Mouse (Mus musculus) layer of hippocampus, adult 2 months (tissue): ENCODE measurements around the gene Jhy. TPM values are rescaled to one million over a fixed set of nuclear protein-coding genes. Genes with fewer than 3 reads are reported as not detected.

ENCODE experiments used
- DNase-seq, 2 experiments: peaks; one replicate each; pipeline ENCODE4 v3.0.0; 2022; ENCODE audit warnings: low spot score in 2 of 2
- H3K27ac ChIP-seq: fragments of 200-600 bp; 2 replicates; pipeline ENCODE4 v1.8.1; 2022
- H3K4me3 ChIP-seq: fragments of 200-600 bp; 2 replicates; pipeline ENCODE4 v1.8.1; 2022; ENCODE audit warnings: mild to moderate bottlenecking
- CTCF ChIP-seq: fragments of 200-600 bp; conservative IDR thresholded peaks from 2 replicates; pipeline ENCODE4 v1.8.1; 2022; ENCODE audit warnings: antibody characterized with exemption, mild to moderate bottlenecking, moderate library complexity
- total RNA-seq, 2 experiments: library from RNA; stranded (reverse); gene quantifications; 2 replicates each; pipeline ENCODE4 v1.2.3; 2021

Gene Jhy
- total RNA-seq, 2 experiments from 2014 or later = 0.33 to 0.69 TPM

GRCm38 (mm10) chr9:40892456-40892855 lies 71.5 kb downstream of the Jhy start:
- TF ChIP-seq CTCF = no peak
- no peak for DNase-seq

GRCm38 (mm10) chr9:40889389-40889788 lies 74.5 kb downstream of the Jhy start:
- H3K4me3 ChIP-seq = no peak overlapping the region
- no peak for DNase-seq
- no peak overlapping the region for H3K27ac ChIP-seq
- no peak for TF ChIP-seq CTCF

More at GRCm38 (mm10) chr9:40892456-40892855, 71.5 kb downstream of the Jhy start:
- Histone ChIP-seq H3K4me3 (no peak overlapping the region), H3K27ac (no peak overlapping the region)

- TF ChIP-seq CTCF = no peak
- H3K27ac ChIP-seq = no peak overlapping the region
- H3K4me3 ChIP-seq = no peak overlapping the region
- no peak for DNase-seq
Measured at GRCm38 (mm10) chr9:40885669-40886068, 78.2 kb downstream of the Jhy start.

GRCm38 (mm10) chr9:40878998-40879397 lies 84.9 kb downstream of the Jhy start:
- Histone ChIP-seq H3K27ac (no peak overlapping the region), H3K4me3 (no peak overlapping the region)
- no peak for DNase-seq
- no peak for TF ChIP-seq CTCF

- Histone ChIP-seq H3K27ac (no peak overlapping the region), H3K4me3 (no peak overlapping the region)
- DNase-seq = no peak
- no peak for TF ChIP-seq CTCF
Measured at GRCm38 (mm10) chr9:40878291-40878945, 85.5 kb downstream of the Jhy start.

GRCm38 (mm10) chr9:40877881-40878235 lies 86.1 kb downstream of the Jhy start:
- no peak for TF ChIP-seq CTCF
- Histone ChIP-seq H3K4me3 (no peak overlapping the region), H3K27ac (no peak overlapping the region)
- DNase-seq = no peak

GRCm38 (mm10) chr9:40877146-40877880 lies 86.6 kb downstream of the Jhy start:
- no peak overlapping the region for H3K4me3 ChIP-seq
- no peak overlapping the region for H3K27ac ChIP-seq
- TF ChIP-seq CTCF = no peak
- DNase-seq = no peak

- Histone ChIP-seq H3K4me3 (no peak overlapping the region), H3K27ac (no peak overlapping the region)
- no peak for TF ChIP-seq CTCF
- no peak for DNase-seq
Measured at GRCm38 (mm10) chr9:40876693-40877092, 87.2 kb downstream of the Jhy start.

GRCm38 (mm10) chr9:40876164-40876563 lies 87.8 kb downstream of the Jhy start:
- H3K4me3 ChIP-seq = no peak overlapping the region
- no peak for DNase-seq
- no peak overlapping the region for H3K27ac ChIP-seq
- no peak for TF ChIP-seq CTCF

GRCm38 (mm10) chr9:40875431-40875830 lies 88.5 kb downstream of the Jhy start:
- no peak for DNase-seq
- no peak overlapping the region for H3K27ac ChIP-seq
- TF ChIP-seq CTCF = no peak
- no peak overlapping the region for H3K4me3 ChIP-seq

GRCm38 (mm10) chr9:40874961-40875360 lies 89.0 kb downstream of the Jhy start:
- TF ChIP-seq CTCF = no peak
- DNase-seq = no peak
- H3K4me3 ChIP-seq = no peak overlapping the region
- no peak overlapping the region for H3K27ac ChIP-seq

GRCm38 (mm10) chr9:40873556-40874470 lies 90.1 kb downstream of the Jhy start, which contains the start of gene Bsx:
TSS of gene Bsx (plus strand) at chr9:40874127.
- Histone ChIP-seq H3K4me3 (no peak within 1 kb of the TSS), H3K27ac (no peak within 1 kb of the TSS)
- no peak for TF ChIP-seq CTCF
- DNase-seq = no peak

GRCm38 (mm10) chr9:40872156-40872478 lies 91.8 kb downstream of the Jhy start:
- DNase-seq = no peak
- Histone ChIP-seq H3K27ac (no peak overlapping the region), H3K4me3 (no peak overlapping the region; the same call in 1 of the 2 replicates)
- TF ChIP-seq CTCF = peak; percentile 71
